Mouse (Mus musculus) bone marrow macrophage, adult 2 months (primary cell): ENCODE results near the gene Ube2v1. TPM values are rescaled to one million over a fixed set of nuclear protein-coding genes. Genes with fewer than 3 reads are reported as not detected.

Source experiments
- H3K27ac ChIP-seq: 2 replicates; pipeline ENCODE4 v1.5.1; 2012; ENCODE audit warnings: low read depth, low read length; ENCODE audit not compliant: insufficient read depth
- H3K4me1 ChIP-seq: 2 replicates; pipeline ENCODE4 v1.6.1; 2012; ENCODE audit warnings: low read length; ENCODE audit not compliant: control insufficient read depth, insufficient read depth
- H3K4me3 ChIP-seq: 2 replicates; pipeline ENCODE4 v1.5.1; 2012; ENCODE audit warnings: mild to moderate bottlenecking, low read length, moderate library complexity; ENCODE audit not compliant: insufficient read depth
- CTCF ChIP-seq: IDR thresholded peaks from 2 replicates; pipeline ENCODE4 v1.5.1; 2012; ENCODE audit warnings: low read depth, mild to moderate bottlenecking, low read length, moderate library complexity
- POLR2A ChIP-seq: IDR thresholded peaks from 2 replicates; pipeline ENCODE4 v1.6.1; 2012; ENCODE audit warnings: mild to moderate bottlenecking, low read depth, low read length, borderline replicate concordance
- polyA plus RNA-seq: library from polyadenylated mRNA; stranded (reverse); fragments of >200 nt; gene quantifications from 2 replicates; pipeline ENCODE4 v1.2.4, GENCODE M21; 2012; ENCODE audit not compliant: missing spikeins, insufficient read depth, insufficient read length

The Ube2v1 gene
- polyA plus RNA-seq, 1 experiment: 166 TPM

DNA sequence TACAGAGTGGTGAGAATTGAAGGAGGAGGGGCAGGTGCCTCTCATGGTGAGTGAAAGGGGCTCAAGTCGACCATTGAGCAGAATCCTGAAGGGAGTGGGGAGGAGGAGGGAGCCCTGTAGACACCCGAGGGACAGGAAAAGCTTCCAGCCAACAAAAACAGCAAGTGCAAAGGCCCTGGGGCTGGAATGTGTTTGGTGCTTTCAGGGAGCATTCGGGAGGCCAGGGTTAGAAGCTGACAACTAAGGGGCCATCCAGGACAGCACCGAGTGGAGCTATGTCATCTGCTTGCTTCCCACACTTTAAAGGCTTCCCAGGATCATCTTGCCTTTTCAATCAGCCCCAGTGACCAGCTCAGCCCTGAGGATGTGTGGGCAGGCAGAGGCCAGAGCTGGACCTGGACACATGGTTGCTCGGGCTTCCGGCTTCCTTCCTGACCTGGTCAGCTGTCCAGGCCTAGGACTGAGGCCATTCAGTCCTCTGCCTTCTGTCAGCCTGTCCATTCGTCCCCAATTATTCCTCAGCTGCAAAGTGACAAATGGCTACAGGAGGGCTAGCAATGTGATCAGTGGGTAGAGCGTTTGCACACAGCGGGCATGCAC, 54.6 kb downstream of the Ube2v1 start:
- Histone ChIP-seq H3K27ac (no peak overlapping the region), H3K4me3 (no peak overlapping the region), H3K4me1 (no peaks in the 10 kb centered on the region)
- TF ChIP-seq POLR2A (no peak), CTCF (no peak)

DNA sequence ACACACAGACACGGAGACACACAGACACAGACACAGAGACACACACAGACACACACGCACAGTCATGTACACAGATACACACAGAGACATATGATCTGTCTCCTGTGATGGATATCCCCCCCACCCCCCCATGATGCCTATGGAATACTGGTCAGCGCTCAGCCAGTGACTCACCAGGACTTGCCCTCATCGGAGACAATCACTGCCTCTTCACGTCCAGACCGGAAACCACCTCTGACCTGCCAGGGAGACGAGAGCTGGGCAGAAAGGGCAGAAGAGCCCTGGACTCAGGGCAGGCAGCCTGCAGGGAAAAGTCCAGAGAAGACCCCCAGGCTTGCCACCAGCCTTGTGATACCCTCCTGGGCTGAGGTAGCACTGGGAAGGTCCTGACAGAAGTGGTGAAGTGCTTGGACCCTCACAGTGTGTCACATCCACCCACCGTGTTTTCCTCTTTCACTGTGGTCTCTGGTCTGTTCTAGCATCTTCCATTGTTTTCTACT, 55.7 kb downstream of the Ube2v1 start:
- TF ChIP-seq CTCF: no peak
- no peak for TF ChIP-seq POLR2A
- Histone ChIP-seq H3K4me3 (no peak overlapping the region), H3K4me1 (no peaks in the 10 kb centered on the region), H3K27ac (no peak overlapping the region)

DNA sequence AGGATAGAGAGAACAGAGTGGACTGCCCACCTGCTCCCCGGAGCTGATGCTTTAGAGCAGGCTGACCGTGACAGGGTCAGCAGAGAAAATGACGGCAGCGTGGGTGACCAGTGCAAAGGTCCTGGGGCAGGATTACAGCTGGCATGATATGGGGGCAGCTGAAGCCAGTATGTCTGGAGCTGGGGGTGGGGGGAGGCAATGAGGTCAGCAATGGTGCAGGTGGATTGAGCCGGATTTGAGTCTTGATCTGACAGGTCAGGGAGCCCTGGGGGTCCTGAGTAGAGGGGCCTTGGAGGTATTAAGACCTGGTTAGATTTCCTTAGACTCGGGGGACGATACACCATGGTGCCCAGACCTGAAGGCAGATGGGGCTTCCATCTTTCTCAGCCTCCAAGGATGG, 56.3 kb downstream of the Ube2v1 start:
- TF ChIP-seq POLR2A (no peak), CTCF (no peak)
- Histone ChIP-seq H3K27ac (no peak overlapping the region), H3K4me3 (no peak overlapping the region), H3K4me1 (peaks cover under 1% of the 10 kb centered on the region)

DNA sequence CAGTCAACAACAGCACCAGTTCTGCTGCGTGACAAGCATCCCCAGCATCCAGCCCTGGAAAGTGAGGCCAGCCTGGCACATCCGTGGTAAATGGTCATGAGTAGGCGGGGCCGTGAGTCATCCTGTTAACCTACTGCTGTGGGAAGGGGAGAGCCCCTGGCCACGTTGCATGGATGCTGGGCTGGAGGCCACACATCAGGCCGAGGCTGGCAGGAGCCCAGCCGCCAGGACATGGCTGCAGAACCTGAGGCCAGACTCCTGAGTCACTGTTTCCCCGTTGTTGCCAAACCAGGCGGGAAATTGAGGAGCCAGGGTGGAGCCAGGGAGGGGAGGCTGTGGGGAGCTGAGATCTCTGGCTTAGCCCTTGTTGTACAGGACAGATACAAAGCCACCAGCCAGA, 57.1 kb downstream of the Ube2v1 start:
- H3K4me3 ChIP-seq: no peak overlapping the region
- TF ChIP-seq CTCF (no peak), POLR2A (no peak)
- H3K4me1 ChIP-seq: peaks cover 6% of the 10 kb centered on the region
- H3K27ac ChIP-seq: no peak overlapping the region

DNA sequence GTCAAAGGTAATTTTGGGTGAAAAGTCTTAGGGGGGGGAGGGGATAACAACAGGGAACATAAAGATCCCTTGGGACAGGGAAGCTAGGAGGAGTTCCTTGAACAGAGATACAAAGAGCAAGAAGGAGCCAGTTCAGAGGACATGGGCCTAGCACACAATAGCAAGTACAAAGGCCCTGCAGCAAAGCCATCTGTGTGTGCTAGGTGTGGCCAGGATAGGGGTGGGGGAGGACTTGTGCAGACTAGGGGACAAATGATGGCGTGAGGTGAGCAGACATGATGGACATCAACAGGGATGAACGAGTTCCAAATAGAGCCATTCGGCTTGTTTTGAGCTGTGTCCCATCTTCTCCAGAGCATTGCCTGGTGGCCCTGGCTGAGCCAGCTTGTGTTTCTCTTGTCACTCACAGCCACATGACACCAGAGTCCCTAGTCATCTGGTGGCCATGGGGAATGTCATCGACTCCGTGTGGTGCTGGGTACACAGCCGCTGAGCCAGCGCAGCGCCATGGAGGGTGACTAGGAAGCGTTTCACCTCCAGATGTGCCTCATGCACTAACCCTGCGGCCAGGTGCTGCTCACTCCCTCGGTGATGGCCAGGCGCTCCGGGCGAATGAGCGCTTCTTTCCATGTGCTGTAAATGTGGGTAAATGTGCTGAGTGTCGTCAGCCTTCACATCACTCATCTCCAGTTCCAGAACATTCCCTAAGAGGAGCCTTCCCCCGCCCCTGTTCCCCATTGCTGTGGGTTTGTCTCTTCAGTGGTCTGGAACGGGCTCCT, 60.3 kb downstream of the Ube2v1 start:
- peaks cover 12% of the 10 kb centered on the region for H3K4me1 ChIP-seq

DNA sequence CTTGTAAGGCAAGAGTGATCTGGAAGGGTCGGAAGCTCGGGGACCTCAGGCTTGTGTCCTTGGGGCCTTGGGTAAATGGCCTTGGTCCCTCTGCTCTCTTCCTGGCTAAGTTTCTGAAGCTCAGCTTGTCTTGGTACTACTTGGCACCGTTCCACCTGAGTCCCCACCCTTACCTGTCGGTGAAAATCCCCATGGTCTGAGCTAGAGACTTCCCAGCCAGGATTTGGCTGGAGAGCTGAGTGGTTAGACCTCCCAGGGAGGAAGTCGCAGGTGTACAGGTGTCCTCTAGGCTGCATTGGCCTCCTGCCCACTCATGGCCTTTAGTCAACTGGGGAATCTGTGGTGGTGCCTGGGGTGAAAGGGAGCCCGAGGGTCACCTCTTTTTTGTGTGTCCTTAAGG, 61.1 kb downstream of the Ube2v1 start:
- Histone ChIP-seq H3K4me1 (peaks cover 12% of the 10 kb centered on the region), H3K27ac (no peak overlapping the region), H3K4me3 (no peak overlapping the region)
- no peak for TF ChIP-seq POLR2A
- TF ChIP-seq CTCF: no peak

More for the DNA sequence above, 60.3 kb downstream of the Ube2v1 start:
- TF ChIP-seq CTCF (no peak), POLR2A (no peak)
- Histone ChIP-seq H3K27ac (no peak overlapping the region), H3K4me3 (no peak overlapping the region)

DNA sequence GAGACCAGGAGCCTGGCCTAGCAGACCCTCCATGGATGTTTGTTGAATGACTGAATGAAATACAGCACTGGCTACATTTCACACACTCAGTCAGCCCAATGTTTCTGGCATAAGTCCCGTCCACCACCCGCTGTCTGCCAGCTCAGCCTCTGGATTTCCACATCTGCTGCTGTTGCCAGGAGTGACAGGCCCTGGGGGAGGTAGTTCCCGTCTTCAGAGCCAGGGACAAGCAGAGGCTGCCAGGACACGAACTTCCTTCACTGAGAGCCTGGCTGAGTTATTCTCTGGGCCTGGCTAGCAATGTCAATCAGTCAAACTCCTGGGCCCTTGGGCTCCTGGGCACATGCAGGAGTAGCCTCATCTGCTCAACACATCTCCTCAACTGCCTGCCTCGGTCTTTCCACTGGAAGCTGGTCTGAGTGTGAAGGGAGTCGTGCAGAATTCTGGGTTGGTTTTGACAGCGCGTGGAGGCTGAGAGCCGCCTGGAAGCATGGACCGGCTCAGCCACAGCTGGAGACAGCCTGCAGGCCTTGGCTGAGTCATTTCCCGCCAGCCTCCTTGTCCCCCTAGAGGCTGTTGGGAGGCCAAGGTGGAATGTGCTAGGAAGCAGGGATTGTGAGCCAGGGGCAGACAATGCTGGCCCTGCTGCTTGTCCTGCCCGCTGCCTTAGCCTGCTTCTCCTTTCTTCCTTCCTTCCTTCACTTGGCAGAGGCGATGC, 61.8 kb downstream of the Ube2v1 start:
- TF ChIP-seq POLR2A (no peak), CTCF (no peak)
- Histone ChIP-seq H3K4me1 (peaks cover 12% of the 10 kb centered on the region), H3K4me3 (no peak overlapping the region), H3K27ac (0 out of 2 replicates have a peak overlapping the region, but pooled peaks have one; percentile 11)

DNA sequence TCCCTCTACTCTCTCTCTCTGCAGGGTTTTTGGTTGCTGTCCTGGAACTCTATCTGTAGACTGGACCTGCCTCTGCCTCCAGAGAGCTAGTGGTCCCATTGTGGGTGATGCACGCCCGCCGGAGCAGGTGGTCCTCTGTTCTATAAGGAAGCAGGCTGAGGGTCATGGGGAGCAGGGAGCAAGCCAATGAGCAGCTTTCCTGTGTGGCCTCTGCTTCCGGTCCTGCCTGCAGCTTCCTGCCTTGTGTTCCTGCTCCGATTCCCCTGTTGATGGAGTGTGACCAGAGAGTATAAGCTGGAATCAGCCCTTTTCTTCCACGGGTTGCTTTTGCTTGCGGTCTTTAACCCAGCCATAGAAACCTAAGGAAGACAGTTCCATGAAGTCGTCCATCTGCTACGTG, 63.8 kb downstream of the Ube2v1 start:
- TF ChIP-seq POLR2A (no peak), CTCF (no peak)
- no peak overlapping the region for H3K27ac ChIP-seq
- no peak overlapping the region for H3K4me3 ChIP-seq
- H3K4me1 ChIP-seq: peaks cover 12% of the 10 kb centered on the region

DNA sequence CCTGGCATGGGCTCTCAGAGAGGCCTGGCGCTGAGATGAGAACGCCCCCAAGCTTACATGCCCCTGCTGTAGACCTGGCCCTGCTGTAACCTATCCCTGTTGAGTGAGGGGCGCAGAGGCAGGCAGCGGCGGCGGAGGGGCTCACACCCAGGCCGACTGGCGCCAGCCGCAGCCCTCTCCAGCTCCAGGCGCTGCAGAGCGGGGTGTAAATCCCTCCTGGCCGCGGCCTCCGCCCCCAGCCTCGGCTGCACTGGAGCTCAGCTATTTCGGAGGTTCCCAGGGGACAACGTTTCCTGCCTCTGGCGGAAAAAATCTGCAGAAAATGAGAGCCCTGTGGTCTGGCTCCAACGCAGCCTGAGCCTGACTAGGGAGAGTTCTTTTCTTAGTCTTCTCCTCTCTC, 66.2 kb downstream of the Ube2v1 start:
- TF ChIP-seq POLR2A (no peak), CTCF (no peak)
- Histone ChIP-seq H3K27ac (no peak overlapping the region), H3K4me3 (no peak overlapping the region), H3K4me1 (peaks cover 12% of the 10 kb centered on the region)

DNA sequence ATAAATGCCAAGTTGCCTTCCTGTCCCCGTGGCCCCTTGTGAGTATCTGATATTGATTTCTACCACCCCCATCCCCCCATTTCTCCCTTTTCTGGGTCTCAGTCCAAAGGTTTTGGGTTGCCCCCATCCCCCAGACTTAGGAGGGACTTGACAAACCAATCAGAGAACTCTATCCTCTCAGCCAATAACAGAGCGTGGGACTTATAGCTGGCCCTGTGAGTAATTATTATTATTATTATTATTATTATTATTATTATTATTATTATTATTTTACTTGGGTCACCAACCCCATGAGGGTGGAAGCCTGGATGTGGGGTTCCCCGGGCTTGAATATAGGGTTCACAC, 66.6 kb downstream of the Ube2v1 start:
- TF ChIP-seq POLR2A (no peak), CTCF (no peak)
- Histone ChIP-seq H3K4me1 (peaks cover 8% of the 10 kb centered on the region), H3K27ac (no peak overlapping the region), H3K4me3 (no peak overlapping the region)
